Mouse (Mus musculus) ES-E14 (cell line): Measurements from ENCODE around the gene Vmn2r6. TPM values are rescaled to one million over a fixed set of nuclear protein-coding genes. Genes with fewer than 3 reads are reported as not detected.
A peak's percentile ranks its signal among the peaks of the same experiment; 100 is the strongest.
"Not testable (repeated sequence)": the region's sequence is repeated elsewhere in the genome, so short reads cannot be mapped to it uniquely, and the experiment has no call there.

Experiments
- DNase-seq: peaks from one replicate; pipeline ENCODE4 v3.0.0-alpha.2; 2013; ENCODE audit warnings: low read depth, low spot score
- H3K27ac ChIP-seq: 2 replicates; pipeline ENCODE4 v1.5.1; 2012; ENCODE audit warnings: low read depth, mild to moderate bottlenecking, low read length, moderate library complexity, mixed read lengths; ENCODE audit not compliant: poor library complexity, insufficient read depth, severe bottlenecking
- H3K36me3 ChIP-seq: 2 replicates; pipeline ENCODE4 v1.6.1; 2012; ENCODE audit warnings: mild to moderate bottlenecking, low read length, moderate library complexity, mixed read lengths; ENCODE audit not compliant: control insufficient read depth, poor library complexity, insufficient read depth, severe bottlenecking
- H3K4me1 ChIP-seq, 2 experiments: fragments of 150-350 bp in 1 of 2; sonication (generic) in 1 of 2; 2 replicates each; pipeline ENCODE4 v1.6.1; 2012; ENCODE audit warnings: low read length in 2 of 2, mild to moderate bottlenecking in 1 of 2, mixed read lengths in 1 of 2; ENCODE audit not compliant: control insufficient read depth in 2 of 2, insufficient read depth in 2 of 2, poor library complexity in 1 of 2
- H3K4me3 ChIP-seq, 2 experiments: fragments of 150-350 bp in 1 of 2; sonication (generic) in 1 of 2; 2 replicates each; pipeline ENCODE4 v1.5.1; 2012; ENCODE audit warnings: low read length in 2 of 2, low read depth in 1 of 2, mild to moderate bottlenecking in 1 of 2, mixed read lengths in 1 of 2; ENCODE audit not compliant: insufficient read depth in 1 of 2, poor library complexity in 1 of 2, severe bottlenecking in 1 of 2
- H3K9ac ChIP-seq: 2 replicates; pipeline ENCODE4 v1.6.1; 2012; ENCODE audit warnings: low read depth, mild to moderate bottlenecking, low read length, mixed read lengths; ENCODE audit not compliant: poor library complexity, insufficient read depth, severe bottlenecking
- H3K9me3 ChIP-seq: fragments of 150-350 bp; sonication (generic); 2 replicates; pipeline ENCODE4 v1.6.1; 2012; ENCODE audit warnings: low read depth, mild to moderate bottlenecking, low read length; ENCODE audit not compliant: control insufficient read depth, insufficient read depth
- CHD2 ChIP-seq: IDR thresholded peaks from 2 replicates; pipeline ENCODE4 v1.6.1; 2014; ENCODE audit warnings: mild to moderate bottlenecking, low read depth, low read length, inconsistent platforms
- HCFC1 ChIP-seq: IDR thresholded peaks from 2 replicates; pipeline ENCODE4 v1.6.1; 2012; ENCODE audit warnings: low read length, inconsistent platforms, borderline replicate concordance; ENCODE audit not compliant: insufficient read depth
- MAFK ChIP-seq: IDR thresholded peaks from 2 replicates; pipeline ENCODE4 v1.6.1; 2014; ENCODE audit warnings: mild to moderate bottlenecking, low read depth, low read length, inconsistent platforms; ENCODE audit not compliant: insufficient read depth
- ZC3H11A ChIP-seq: IDR thresholded peaks from 2 replicates; pipeline ENCODE4 v1.6.1; 2012; ENCODE audit warnings: low read depth, mild to moderate bottlenecking, inconsistent platforms, low read length, borderline replicate concordance
- ZNF384 ChIP-seq: IDR thresholded peaks from 2 replicates; pipeline ENCODE4 v1.6.1; 2012; ENCODE audit warnings: low read depth, low read length, inconsistent platforms
- in situ Hi-C, 2 experiments: fragments of 600-800 bp; cut with MboI; formaldehyde crosslinking; loops; one replicate each; pipeline ENCODE4 v1.15.1; 2025; ENCODE audit warnings: low sequenced_read_pairs in 2 of 2, inconsistent platforms in 1 of 2; ENCODE audit not compliant: unreplicated experiment in 2 of 2
- total RNA-seq: library from RNA; depleted of rRNA; stranded (reverse); fragments of 300-350 nt; gene quantifications from 2 replicates; pipeline ENCODE4 v1.2.3, GENCODE M21; 2012; rRNA removed

The Vmn2r6 gene
- not detected in 2 replicates for total RNA-seq

- H3K9ac ChIP-seq, in situ Hi-C loops, H3K4me3 ChIP-seq, H3K27ac ChIP-seq, H3K4me1 ChIP-seq, DNase-seq, H3K36me3 ChIP-seq, H3K9me3 ChIP-seq: not testable (repeated sequence)
Measured at GRCm38 (mm10) chr3:64565730-64566129, at the start of gene Vmn2r6. Vmn2r6 (minus strand) TSS chr3:64565830.

GRCm38 (mm10) chr3:64587618-64588017, 22.0 kb upstream of the Vmn2r6 start:
- H3K27ac ChIP-seq = no peak overlapping the region
- TF ChIP-seq CHD2 (no peak), ZC3H11A (no peak), MAFK (no peak), ZNF384 (no peak), HCFC1 (no peak)
- H3K9ac ChIP-seq = no peak overlapping the region
- no peaks in the 10 kb centered on the region for H3K36me3 ChIP-seq
- in situ Hi-C loops = no loop called here
- DNase-seq = peak; percentile 17
- no peaks in the 10 kb centered on the region for H3K4me1 ChIP-seq
- no peaks in the 10 kb centered on the region for H3K9me3 ChIP-seq
- H3K4me3 ChIP-seq = no peak overlapping the region

GRCm38 (mm10) chr3:64568793-64569192, 3.2 kb upstream of the Vmn2r6 start:
- DNase-seq, in situ Hi-C loops, H3K4me3 ChIP-seq, H3K9me3 ChIP-seq, H3K4me1 ChIP-seq, H3K27ac ChIP-seq, H3K36me3 ChIP-seq, H3K9ac ChIP-seq: not testable (repeated sequence)

- in situ Hi-C loops, H3K27ac ChIP-seq, H3K4me3 ChIP-seq, H3K9me3 ChIP-seq, DNase-seq, H3K36me3 ChIP-seq, H3K9ac ChIP-seq, H3K4me1 ChIP-seq: not testable (repeated sequence)
Measured at GRCm38 (mm10) chr3:64523585-64523984, 42.0 kb downstream of the Vmn2r6 start.

GRCm38 (mm10) chr3:64509742-64510141, 55.9 kb downstream of the Vmn2r6 start, which contains the start of gene Vmn2r5:
Vmn2r5 (minus strand) TSS chr3:64509842.
- in situ Hi-C loops, H3K4me3 ChIP-seq, H3K9me3 ChIP-seq, H3K4me1 ChIP-seq, H3K36me3 ChIP-seq, DNase-seq, H3K27ac ChIP-seq, H3K9ac ChIP-seq: not testable (repeated sequence)

Other genes with a start within 250 kb of the Vmn2r6 start
- gene Vmn2r4, start 150.5 kb downstream of the Vmn2r6 start, total RNA-seq = not detected in 2 replicates
- gene Vmn2r5, start 56.0 kb downstream of the Vmn2r6 start, total RNA-seq = not detected in 2 replicates